Mouse (Mus musculus) monocyte, adult 2 months (primary cell): Measurements from ENCODE around the gene Kpna6.

Experiments
- DNase-seq, 2 experiments: peaks; one replicate each; pipeline ENCODE4 v3.0.0; 2022; ENCODE audit warnings: low spot score in 2 of 2, low read depth in 1 of 2

Kpna6 gene

GRCm38 (mm10) chr4:129618031-129618430 is 54.5 kb downstream of the Kpna6 start:
- DNase-seq = no peak

GRCm38 (mm10) chr4:129617121-129617641 is 55.4 kb downstream of the Kpna6 start:
- DNase-seq = no peak

GRCm38 (mm10) chr4:129616631-129617030 is 55.9 kb downstream of the Kpna6 start:
- DNase-seq = no peak

- DNase-seq = no peak
These were observed 56.7 kb downstream of the Kpna6 start for GRCm38 (mm10) chr4:129615801-129616290.

GRCm38 (mm10) chr4:129614093-129614492 is 58.5 kb downstream of the Kpna6 start, which contains the start of gene Dcdc2b:
Dcdc2b (minus strand) TSS chr4:129614257.
- no peak for DNase-seq

GRCm38 (mm10) chr4:129610472-129610871 is 62.1 kb downstream of the Kpna6 start:
- no peak for DNase-seq

- DNase-seq = no peak
These were observed 62.5 kb downstream of the Kpna6 start for GRCm38 (mm10) chr4:129610026-129610425.

- no peak for DNase-seq
These were observed 63.4 kb downstream of the Kpna6 start for GRCm38 (mm10) chr4:129609139-129609631.

GRCm38 (mm10) chr4:129608426-129609025 is 64.0 kb downstream of the Kpna6 start:
- peak in 1 of 2 experiments; percentile 60 for DNase-seq

GRCm38 (mm10) chr4:129600233-129601158 is 72.1 kb downstream of the Kpna6 start, which contains the start of the genes Eif3i and Tmem234:
Eif3i (minus strand) TSS chr4:129600648.
Tmem234 (plus strand) TSS chr4:129600668.
- DNase-seq = peak; percentile 49 to 70
